Mouse (Mus musculus) retina, postnatal 1 day (tissue): ENCODE data around the gene Cfap157.

Source experiments
- DNase-seq: peaks from one replicate; pipeline ENCODE4 v3.0.0-alpha.2; 2012

Gene Cfap157

DNA sequence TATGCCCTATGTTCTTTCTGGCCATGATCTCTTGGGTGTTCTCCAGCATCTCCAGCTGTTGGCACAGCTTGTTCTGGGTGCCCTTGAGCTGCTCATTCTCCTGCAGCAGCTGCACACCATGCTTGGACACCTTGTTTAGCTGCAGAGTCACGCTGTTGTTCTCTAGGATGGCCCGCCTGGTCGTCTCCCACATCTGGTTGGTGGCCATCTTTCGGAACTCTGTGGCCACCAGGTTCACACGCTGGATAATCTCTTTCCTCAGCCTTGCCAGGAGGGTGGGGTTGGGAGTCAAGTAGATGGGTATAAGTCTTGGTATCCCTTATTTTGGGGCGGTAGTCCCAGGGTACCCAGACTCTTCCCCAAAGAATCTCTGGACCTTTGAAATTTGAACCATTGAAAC is 4.5 kb downstream of the Cfap157 start:
- no peak for DNase-seq

DNA sequence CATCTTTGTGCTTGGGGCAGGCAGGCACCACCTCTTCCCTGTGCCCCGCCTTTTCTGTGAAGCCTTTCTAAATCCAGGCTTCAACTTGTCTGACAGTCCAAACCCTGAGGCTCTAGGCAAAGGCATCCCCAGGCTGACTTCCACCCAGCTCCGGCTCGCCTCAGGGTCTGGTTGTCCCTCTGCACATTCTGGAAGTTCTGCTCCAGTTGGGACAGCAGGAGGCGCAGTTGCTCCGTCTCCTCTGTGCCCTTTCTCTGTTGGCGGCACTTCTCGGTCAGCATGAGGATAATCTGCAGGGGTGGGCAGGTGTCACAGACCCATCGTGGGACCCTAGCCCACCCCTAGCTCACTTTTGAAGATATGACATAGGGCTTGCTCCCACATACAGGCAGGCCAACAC is 5.1 kb downstream of the Cfap157 start:
- DNase-seq, result peak; percentile 79

DNA sequence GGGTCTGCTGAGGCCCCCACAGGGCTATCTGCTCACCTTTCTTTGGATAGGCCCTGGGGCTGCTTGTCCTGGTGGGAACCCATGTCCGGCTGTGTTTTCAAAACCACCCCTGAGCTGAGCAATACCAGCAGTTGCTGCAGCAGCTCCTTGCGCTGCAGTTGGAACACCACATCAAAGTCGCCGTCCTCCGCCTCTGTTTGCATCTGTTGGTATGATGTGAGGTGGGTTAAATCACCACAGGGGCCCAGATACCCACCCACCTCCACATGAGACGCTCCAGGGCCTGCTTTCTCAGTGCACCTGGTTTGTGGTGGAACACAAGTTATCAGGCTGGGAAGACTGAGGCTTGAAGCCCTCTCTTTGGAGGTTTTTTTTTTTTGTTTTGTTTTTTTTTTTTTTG is 6.1 kb downstream of the Cfap157 start:
- no peak for DNase-seq

DNA sequence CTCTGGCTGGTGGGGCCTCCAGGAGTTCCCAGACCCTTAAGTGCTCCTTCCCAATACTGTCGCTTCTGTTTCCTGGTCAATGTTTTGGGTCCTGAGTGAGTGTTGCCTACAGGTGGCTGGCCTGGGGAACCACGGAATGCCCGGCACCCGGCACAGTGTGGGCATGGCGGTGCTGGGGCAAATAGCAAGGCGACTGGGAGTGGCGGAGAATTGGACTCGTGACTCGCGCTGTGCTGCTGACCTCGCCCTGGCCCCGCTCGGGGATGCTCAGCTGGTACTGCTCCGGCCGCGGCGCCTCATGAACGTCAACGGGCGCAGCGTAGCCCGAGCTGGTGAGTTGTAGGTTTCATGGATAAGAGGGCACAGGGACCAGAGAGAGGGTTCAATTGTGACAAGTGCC is 8.0 kb downstream of the Cfap157 start:
- no peak for DNase-seq

DNA sequence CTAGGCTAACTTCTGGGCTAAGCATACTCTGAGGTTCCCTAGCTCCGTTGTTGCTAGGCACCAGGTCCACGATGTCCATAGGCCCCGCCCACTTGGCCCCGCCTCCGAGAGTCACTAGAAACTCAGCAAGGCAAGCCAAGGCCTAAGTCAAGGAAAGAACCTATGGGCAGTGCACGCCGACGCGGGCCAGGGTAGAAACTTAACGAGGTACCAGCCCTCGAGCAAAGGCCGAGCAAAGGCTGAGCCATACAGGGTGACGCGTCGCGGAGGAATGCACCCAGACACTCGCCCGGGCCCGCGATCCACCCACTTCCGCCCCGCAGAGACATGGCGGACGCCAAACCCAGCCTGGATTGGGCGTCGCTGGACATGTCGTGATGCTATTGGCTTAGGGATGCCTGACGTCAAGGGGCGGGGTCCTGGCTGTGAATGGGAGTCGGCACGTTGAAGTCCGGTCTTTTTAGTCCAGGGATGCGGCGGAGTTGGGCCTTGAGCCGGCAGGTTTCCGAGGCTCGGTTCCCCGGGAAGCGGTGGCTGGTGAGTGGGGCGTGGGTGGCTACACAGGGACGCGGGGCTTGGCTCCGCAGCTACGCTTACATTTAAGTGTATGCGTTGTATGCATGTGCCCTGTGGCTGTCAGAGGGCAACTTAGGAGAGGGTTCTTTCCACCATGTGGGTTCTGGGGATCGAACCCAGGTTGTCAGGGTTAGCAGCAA is 8.7 kb downstream of the Cfap157 start, which contains the start of the genes Ttc16 and Ptrh1:
Gene Ttc16, minus strand, starts transcription at position 275 of the 716 bp plus-strand sequence.
Gene Ptrh1, plus strand, starts transcription at position 428 of the 716 bp plus-strand sequence.
- peak; percentile 99 for DNase-seq

DNA sequence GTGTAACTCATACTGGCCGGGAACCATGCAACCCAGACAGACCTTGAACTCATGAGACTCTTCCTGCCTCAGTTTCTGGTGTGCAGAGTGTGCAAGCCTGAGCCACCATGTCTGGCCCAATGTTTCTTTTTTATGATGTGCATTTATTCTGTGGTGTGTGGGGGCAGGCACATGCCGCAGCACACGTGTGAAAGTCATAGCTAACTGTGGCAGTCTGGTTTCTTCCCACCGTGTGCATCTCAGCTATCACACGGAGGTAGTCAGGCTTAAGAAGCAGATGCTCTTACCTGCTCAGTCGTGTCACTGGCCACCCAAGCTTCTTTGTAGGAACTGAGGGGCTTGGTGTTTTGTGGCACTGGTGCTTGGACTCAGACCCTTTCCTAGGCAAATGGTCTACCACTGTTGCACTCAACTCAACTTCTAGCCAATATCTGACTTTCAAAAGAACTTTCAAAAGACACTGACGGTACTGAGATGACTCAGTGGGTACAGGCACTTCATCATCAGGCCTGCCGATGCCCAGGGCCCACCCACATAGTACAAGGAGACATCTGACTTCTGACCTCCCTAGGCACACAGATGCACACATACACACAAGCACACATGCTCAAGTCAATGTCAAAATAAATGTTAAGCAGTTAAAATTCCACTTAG is 11.5 kb downstream of the Cfap157 start:
- no peak for DNase-seq

DNA sequence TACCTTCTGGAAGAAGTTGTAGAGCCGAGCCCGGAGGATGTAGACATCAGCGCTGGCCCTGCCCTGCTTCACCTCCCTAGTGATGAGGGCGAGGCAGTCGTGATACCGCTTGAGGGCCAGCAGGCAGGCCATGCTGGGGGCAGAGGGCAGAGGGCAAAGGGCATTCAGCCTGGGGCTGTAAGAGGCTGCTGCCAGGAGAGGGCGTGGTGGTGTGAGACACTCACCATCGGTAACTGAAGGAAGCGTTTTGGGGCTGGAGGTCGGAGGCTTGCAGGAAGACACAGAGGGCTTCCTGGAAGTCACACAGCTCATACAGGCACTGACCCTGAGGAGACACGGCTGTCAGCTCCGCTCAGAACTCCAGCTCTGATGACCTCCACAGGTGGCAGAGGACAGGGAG is 12.3 kb downstream of the Cfap157 start:
- DNase-seq, result no peak

DNA sequence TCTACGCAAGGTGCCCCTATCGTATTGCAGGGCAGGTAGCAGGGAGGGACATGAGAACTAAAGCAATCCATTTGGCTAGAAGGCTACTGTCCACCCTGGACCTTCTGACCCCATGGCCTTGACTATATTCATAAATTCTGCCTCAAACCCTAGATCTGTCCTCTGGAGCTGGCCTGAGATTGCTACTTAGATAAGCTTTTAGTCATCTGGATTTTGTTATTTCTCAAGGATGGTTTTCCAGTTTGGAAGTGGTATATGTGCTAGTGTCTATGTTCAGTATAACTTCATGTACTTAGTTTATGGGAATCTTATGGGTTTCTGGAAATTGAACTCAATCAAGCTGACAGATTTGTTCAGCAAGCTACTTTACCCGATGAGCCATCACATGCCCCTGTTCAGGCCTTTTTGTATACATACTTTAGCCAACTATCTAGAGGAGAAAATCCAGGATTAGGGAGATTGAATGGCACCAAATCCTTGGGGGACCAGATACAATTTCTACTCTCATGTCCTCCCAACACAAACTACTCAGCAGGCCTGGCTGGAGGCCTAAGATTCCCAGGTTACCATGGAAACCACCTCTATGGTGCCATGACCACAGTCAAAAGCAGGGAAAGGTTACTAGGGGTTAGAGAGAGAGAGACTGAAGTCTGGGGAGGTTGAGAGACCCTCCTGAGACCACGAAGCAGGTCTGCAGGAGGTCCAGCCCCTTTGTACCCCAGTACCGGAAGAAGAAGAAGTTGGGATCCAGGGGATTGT is 14.7 kb downstream of the Cfap157 start:
- DNase-seq, result no peak

DNA sequence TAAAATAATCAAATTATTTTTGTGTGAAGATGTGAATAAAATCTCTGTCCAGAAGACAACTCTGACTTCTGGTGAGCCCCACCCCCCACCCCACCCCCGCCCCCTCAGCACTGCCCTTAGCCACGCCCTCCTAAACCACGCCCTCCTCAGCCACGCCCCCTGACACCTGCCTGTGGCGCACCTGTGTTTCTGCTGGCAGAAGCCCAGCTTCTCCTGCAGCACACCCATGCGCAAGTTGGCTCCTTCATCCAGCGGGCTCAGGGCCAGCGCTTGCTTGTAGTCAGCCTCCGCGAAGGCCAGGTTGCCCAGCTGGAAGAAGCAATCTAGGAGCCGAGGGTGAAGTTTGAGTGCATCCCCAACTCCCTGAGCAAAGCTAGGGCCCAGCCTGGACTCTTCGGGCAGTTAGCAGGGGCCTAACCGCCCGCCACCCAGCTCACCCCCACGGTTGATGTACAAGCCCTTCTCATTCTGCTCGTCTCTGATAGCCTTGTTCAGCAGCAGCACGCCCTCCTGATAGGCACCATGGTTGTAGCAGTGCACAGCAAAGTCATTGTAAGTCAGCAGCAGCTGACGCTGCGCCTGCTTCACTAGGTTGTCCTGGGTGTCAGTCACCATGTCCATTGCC is 15.5 kb downstream of the Cfap157 start:
- DNase-seq, result no peak

DNA sequence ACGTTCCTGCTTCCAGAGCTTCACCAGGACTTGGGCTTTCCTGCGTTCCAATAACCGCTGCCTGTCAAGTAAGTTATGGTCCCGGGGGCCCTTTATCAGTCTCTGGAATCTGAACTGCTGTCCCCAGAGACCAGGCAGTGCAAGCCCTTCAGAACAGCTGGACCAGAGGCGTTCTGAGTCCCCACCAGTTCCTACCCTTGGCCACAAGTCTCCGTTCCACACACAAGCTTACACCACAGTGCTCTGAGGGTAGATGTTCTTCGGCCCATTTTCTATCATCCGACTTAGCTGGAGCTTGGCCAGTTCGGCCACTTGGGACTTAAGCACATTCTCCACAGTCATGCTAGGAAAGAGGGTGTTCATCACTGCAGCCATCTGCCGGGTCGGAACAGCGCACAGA is 17.0 kb downstream of the Cfap157 start:
- DNase-seq, result peak; percentile 27

DNA sequence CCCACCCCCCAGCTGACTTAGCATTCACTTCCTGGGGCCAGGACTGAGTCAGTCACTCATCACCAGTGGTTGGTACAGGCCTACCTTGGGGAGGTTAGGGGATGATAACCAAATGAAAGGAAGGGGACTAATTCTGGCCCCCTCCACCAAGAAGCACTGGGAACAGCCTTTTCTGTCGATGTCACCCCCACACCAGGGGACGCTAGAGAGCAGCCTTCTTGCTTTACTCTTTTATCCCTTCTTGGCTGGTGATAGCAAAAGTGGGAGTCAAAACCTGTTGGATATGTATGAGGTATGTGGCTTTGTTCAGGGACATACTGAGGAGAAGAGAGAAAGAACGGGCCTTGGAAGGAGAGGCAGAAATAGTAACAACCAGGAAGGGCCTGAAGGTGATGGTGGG is 20.9 kb downstream of the Cfap157 start:
- no peak for DNase-seq

DNA sequence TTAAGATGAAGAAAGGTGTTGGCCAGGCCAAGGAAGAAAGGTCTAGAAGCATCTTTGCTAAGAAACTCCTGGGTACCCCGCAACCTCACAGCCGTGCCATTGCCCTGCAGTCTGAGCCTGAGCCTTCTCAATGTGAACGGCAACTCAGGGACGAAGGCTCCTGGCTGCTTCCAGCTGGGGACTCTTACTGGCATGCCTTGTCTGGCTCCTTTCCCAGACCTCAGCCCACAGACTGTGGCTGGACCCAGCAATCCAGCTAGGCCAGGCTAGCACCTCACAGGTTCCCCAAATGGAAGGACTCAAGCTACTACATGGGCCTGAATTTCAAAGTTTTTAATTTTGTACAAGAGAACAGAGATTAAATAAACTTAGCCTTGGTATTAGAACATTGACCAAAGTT is 22.4 kb downstream of the Cfap157 start:
- DNase-seq, result no peak

DNA sequence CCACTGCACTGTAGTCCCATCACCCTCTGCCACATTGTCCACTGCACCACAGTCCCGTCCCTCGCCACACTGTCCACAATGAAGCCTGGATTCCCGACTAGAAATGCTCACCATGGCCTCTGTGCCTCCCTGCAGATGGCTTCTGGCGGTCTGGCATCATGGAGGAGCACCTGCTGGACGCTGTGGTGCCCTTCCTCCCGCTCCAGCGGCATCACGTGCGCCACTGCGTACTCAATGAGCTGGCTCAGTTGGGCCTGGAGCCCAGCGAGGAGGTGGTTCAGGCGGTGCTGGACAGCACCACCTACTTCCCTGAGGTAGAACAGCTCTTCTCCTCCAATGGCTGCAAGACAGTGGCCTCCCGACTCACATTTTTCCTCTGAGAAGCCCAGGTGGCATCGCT is 22.9 kb downstream of the Cfap157 start:
- no peak for DNase-seq

DNA sequence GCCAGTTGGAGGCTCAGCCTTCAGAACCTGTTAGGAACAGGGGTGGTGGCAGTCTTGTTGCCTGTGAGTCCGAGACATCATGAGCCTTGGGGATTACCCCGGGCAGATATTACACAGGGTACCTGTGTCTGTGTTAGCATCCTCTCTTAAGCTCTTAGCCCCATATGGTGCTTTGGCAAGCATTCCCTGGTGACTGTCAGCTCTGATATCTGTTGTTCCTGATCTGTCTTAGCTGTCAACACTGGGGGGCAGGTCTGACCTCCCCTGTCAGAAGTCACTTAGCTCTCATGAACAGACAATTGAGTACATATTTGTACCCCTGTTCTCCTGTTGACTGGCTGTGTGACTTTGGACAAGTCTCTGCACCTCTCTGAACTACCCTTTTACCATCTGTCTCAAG is 25.2 kb downstream of the Cfap157 start:
- peak; percentile 31 for DNase-seq

DNA sequence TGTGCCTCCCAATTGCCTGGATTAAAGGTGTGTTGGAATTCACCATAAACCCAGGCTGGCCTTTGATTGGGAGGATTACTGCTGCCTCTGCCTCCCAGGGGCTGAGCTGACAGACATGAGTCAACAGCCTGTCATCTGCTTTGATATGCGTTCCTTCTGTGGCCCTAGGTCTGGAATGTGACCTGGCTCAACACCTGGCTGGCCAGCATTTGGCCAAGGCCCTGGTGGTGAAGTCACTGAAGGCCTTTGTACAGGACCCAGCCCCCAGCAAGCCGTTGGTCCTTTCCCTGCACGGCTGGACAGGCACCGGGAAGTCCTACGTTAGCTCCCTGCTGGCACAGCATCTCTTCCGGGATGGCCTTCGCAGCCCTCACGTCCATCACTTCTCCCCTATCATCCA is 25.7 kb downstream of the Cfap157 start:
- DNase-seq, result no peak

DNA sequence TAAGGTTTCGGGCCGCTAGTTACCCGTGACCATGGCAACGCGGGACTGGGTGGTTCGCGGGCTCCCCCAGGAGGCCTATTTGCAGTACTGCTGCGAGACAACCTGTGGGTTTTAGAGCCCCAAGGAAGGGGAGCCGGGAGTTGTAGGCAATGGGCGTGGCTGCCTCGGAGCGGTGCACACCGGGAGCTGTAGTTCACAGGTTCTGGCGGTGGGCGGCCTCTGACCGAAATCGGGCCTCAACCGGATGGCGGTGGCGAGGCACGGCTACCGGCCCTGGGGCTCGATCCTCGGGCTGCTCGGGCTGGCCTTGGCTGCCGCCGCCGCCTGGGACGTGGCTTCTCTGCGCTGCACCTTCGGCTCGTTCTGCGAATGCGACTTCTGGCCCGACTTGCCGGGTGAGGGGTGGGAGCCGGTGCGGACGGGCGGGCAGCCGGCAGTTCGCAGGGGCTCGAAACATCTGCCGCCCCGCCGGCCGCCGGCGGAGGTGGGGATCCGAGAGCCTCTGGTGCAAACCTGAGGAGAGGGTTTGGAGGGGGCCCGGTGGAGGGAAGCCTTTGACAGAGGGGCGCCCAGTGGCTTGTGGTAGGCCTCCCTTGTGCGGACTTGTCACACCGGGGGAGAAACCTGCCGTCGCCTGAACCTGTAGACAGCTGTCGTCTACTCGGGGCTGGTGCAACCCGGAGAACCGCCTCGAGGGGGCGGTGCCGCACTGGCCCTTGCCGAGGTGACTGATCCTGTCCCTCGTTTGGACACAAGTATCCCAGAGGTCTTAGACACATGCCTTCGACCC is 27.0 kb downstream of the Cfap157 start, which contains the start of gene Tor2a:
Gene Tor2a, plus strand, starts transcription at position 179 of the 790 bp plus-strand sequence.
- peak; percentile 98 for DNase-seq

DNA sequence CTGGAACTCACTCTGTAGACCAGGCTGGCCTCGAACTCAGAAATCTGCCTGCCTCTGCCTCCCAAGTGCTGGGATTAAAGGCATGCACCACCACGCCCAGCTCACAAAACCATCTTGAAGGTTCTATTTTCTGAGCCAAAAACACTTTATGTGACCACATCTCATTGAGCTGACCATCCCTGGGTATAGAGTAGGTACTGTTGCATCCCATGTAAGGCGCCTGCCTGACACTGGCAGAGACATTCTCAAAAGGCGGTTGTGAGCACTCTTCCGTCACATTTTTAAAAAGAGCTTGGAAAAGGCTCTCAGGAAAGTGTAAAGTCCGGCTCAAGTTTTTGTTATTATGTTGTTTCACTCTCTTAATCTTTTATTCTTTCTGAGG is 27.6 kb downstream of the Cfap157 start:
- no peak for DNase-seq

DNA sequence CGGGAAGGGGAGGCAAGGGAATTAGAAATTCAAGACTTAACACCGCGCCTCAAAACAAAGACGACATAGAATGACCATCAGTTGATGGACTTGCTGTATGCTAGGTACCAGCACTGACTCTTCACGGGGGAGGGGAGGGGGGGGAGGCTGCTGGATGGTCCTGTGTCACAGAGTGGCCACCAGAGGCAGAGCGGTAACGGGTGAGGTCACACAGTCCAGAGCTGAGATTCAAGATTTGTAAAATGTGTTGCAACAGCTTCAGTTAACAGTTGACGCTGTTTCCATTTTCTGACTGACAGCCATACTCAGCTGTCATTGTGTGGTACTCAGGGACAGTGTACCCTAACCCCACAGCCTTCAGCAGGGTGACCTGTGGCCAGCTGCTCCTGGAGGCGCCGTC is 32.0 kb downstream of the Cfap157 start:
- peak; percentile 54 for DNase-seq

DNA sequence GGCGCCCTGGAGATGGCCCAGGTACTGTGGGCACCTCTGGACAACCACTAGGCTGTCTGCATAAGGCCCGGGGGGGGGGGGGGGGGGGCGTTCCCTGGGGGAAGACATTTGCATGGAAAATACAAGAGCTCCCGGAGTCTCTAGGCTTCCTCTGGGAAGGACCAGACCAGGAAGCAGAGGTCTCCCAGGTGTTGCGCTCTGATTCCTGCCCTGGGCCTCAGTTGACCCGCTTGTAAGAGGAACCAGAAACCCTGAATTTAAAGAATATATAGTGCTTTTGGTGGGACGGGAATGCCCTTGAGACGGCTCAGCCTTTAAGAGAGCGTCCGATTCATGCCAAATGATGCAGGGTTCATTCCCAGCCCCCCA is 32.6 kb downstream of the Cfap157 start:
- no peak for DNase-seq

DNA sequence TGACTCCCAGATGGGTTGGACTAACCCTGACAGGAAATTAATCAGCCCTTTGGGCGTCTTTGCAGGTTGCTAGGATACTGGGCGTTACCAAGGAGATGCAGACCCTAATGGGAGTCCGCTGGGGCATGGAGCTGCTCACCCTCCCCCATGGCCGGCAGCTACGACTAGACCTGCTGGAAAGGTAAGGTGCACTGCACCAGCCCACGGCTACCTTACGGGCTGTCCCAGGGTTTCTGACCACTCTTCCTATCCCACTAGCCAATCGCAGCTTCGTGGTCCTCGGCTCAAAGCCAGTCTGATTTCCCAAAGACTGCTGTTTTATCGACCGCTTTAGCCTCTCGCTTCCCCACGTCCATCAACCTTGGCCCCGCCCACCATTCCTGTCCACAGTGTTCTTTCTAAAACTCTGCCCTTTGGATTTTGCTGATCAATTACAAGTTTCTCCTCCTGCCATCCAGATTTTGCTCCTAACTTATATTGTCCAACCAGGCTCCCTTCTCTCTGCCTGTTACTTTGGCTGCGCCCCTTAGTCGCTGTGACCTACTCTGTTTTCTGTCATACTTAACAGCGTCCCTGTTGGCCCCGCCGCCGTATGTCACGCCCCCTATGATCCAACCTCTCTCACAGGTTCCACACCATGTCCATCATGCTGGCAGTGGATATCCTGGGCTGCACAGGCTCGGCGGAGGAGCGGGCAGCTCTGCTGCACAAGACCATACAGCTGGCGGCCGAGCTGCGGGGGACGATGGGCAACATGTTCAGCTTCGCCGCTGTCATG is 33.2 kb downstream of the Cfap157 start:
- DNase-seq, result peak; percentile 92

DNA sequence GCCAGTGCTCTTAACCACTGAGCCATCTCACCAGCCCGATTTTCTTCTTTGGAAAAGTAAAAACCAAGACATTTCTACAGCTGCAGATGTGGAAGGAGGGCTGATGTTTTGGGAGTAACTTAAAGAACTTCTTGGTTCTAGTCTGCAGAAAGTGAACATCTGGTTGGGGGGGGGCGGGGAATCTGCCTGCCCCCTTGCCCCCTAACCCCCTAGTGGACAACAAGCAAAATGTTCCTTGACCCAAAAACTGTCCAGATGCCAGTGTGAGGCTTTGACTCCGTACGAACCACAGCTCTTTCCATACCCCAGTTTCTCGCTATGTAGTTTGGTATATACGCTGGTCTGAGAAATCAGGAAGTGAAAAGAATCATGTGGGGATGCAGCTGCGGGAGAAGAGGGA is 34.0 kb downstream of the Cfap157 start:
- peak; percentile 33 for DNase-seq

DNA sequence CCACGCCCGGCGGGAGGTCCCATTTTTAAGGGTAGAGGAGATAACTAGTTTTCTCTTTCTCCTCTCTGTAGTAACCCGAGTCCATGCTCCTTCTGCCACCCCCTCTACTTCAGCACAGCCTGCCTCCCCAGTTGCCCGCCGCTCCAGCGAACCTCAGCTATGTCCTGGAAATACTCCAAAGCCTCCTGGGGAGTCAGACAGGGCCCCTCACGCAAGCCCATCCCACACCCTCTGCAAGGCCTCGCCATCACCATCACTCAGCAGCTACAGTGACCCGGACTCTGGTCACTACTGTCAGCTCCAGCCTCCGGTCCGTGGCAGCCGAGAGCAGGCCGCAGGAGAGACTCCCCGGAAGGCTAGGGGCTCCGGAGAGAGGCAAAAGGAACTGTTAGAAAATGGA is 35.1 kb downstream of the Cfap157 start:
- no peak for DNase-seq
